Mouse (Mus musculus): ENCODE results near the gene Ldhd.

The Ldhd gene

DNA sequence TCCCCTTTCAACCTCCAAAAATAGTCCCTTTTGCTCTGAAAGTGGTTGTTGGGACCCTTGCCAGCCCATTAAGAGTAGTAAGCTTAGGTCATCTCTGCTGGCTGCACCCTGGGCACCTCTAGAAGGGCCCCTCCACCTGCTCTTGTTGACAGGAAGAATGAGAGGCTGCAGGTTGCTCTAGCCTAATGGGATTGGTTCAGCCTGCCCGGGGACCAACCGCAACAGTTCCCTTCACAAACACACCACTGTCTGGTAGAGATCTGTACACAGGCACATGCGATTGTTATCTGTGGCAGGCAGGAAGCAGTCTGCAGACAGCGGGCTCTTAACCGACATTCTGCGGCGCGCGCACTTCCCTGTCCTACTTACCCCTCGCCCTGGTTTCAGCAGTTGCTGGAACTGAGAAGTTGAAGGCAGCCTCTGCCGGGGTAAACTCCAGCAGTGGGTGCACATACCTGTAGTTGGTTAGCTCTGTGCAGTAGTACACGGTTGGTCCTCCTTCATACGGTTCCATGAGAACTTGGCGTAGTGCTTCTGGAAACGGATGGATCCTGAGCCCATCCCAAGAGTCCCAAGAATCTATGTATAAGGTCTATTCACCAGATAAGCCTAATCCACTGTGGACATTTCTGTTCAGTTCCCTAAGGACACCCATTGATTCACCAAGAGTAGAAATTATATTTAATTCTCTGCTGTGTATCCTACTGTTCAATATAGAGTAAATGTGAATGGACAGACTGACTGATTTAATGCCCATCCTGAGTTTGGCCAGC lies 34.3 kb downstream of the Ldhd start:
- in situ Hi-C loops (cut with MseI, MboI), result no loop called here

GRCm38 (mm10) chr8:111594951-111595350 lies 35.2 kb downstream of the Ldhd start:
- in situ Hi-C loops (cut with MseI, MboI), result no loop called here

- in situ Hi-C loops (cut with MseI, MboI), result no loop called here
Measured at GRCm38 (mm10) chr8:111594044-111594840, 35.9 kb downstream of the Ldhd start.

GRCm38 (mm10) chr8:111592390-111592910 lies 37.7 kb downstream of the Ldhd start:
- in situ Hi-C loops (cut with MseI, MboI), result no loop called here

GRCm38 (mm10) chr8:111591176-111591575 lies 39.0 kb downstream of the Ldhd start:
- in situ Hi-C loops (cut with MseI, MboI), result no loop called here

- in situ Hi-C loops (cut with MseI, MboI), result no loop called here
Measured at GRCm38 (mm10) chr8:111590214-111590613, 40.0 kb downstream of the Ldhd start.

DNA sequence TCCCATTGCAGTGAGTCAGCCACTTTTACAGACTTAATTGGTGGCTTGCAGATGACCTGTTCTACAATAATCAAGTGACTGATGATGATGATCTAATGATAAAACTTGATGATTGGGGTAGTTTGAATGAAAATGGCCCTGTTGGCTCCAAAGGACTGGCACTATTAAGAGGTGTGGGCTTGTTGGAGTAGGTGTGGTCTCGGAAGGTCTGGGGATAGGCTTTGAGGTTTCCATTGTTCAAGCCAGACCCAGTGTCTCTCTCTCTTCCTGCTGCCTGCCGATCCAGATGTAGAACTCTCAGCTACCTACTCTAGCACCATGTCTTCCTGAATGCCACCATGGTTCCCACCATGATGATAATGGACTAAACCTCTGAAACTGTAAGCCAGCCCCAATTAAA lies 41.8 kb downstream of the Ldhd start:
- in situ Hi-C loops (cut with MseI, MboI), result no loop called here

DNA sequence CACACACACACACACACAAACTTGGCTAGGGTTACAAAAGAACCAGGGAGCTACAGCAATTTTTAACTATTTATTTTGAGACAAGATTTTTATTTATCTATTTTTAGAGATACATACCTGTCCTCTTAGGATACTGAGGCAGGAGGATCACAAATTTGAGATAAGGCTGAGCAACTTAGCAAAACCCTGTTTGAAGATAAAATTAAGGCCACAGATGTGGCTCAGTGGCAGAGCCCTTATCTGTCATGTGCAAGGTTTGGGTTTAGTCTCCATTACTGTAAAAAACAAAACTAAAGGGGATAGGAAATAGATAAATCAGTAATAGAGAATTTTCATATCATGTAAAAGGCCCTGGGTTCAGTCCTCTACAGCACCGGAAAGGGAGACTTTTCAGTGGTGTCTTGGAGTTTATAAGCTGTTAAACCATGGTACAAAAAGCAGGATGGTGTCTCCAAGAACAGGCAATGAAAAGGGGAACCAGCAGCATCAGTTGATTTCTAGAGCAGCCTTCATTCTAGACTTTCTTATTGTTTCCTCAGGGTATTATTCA lies 42.6 kb downstream of the Ldhd start:
- in situ Hi-C loops (cut with MseI, MboI), result no loop called here

- in situ Hi-C loops (cut with MseI, MboI), result no loop called here
Measured at GRCm38 (mm10) chr8:111584946-111585345, 45.2 kb downstream of the Ldhd start.

GRCm38 (mm10) chr8:111582386-111582785 lies 47.8 kb downstream of the Ldhd start:
- in situ Hi-C loops (cut with MseI, MboI), result no loop called here

- in situ Hi-C loops (cut with MseI, MboI), result no loop called here
Measured at GRCm38 (mm10) chr8:111580306-111580705, 49.9 kb downstream of the Ldhd start.

DNA sequence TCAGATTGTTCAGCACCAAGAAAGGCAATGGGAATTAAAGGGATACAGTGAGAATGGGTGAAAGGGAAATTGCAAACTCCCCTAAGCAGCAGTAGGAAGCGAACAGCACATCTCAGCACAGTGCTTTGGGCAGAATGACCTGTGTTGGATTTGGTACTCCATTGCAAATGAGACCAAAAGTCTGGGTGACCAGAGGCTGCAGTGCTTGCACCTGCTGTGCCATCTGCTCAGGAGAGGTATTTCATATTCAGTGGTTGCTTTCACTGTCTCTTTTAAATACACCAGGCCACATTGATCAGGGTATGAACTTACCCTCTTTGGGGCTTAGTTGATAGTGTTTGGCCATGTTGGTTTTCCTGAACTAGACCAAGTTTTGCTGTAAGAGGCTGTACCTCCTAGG lies 50.9 kb downstream of the Ldhd start:
- in situ Hi-C loops (cut with MseI, MboI), result no loop called here

GRCm38 (mm10) chr8:111577880-111578533 lies 52.2 kb downstream of the Ldhd start:
- in situ Hi-C loops (cut with MseI, MboI), result no loop called here

DNA sequence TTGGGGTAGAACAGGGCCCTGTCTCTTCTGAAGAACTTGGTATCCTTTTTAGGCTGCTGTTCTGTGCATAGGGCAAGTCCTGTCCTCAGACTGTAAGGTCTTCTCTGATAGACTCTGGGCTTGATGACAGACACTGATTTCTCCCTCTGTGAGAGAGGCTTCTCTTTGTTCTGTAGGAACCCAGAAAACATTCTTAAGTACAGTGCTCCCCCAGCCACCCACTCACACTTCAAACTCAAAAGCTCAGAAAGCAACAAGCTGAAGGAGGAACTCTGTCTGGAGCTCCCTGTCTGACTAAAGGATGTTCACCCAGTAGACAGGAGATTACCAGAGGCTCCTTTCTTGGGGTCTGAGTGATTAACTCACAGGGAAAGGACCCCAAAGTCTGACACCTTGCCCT lies 53.7 kb downstream of the Ldhd start:
- in situ Hi-C loops (cut with MseI, MboI), result no loop called here

- in situ Hi-C loops (cut with MseI, MboI), result no loop called here
Measured at GRCm38 (mm10) chr8:111575492-111575891, 54.7 kb downstream of the Ldhd start.

DNA sequence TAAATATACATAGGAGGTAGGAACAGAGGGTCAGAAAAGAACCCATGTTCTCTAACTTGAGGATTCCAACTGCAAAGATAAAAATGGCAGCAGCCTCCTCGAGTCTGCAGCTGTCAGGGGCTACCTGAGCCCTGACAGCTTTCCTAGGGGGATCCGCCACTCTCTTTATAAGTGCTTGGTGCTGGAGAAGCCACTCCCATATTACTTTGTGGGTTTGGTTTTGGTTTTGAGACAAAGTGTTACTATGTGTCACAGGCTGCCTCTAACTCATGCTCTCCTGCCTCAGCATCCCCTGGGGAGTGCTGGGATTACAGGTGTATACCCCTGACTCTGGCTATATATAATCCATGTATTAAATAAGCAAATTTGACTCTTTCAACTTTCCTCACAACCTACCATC lies 56.2 kb downstream of the Ldhd start:
- in situ Hi-C loops (cut with MseI, MboI), result no loop called here

Measured in mouse trophoblast stem cell (cell line).